ENCODE assay signal across 19 mouse cellular contexts in genomic region chr10:99419532-99419931, GRCm38 (mm10).
"Had no signal": no experiment of that assay in that cellular context is flagged by ENCODE, and none has a peak within 500 bp of the region (broad histone marks: within the 10 kb centered on the region; RNA-seq: fewer than 3 reads in every experiment).

No protein-coding gene starts in this region.

- H3K27ac ChIP-seq: kidney, embryonic 15.5 days; liver, embryonic 13.5 days; midbrain, embryonic 15.5 days; neural tube, embryonic 13.5 days; stomach, embryonic 15.5 days had no signal

- H3K4me1 ChIP-seq: kidney, embryonic 15.5 days; liver, embryonic 13.5 days; midbrain, embryonic 15.5 days; neural tube, embryonic 13.5 days; stomach, embryonic 15.5 days had no signal

- ATAC-seq: midbrain, embryonic 15.5 days had no signal

- H3K9me3 ChIP-seq: kidney, embryonic 15.5 days; liver, embryonic 13.5 days; midbrain, embryonic 15.5 days; neural tube, embryonic 13.5 days; stomach, embryonic 15.5 days had no signal

- H3K27me3 ChIP-seq: kidney, embryonic 15.5 days; liver, embryonic 13.5 days; midbrain, embryonic 15.5 days; neural tube, embryonic 13.5 days; stomach, embryonic 15.5 days had no signal

- H3K36me3 ChIP-seq: kidney, embryonic 15.5 days; liver, embryonic 13.5 days; midbrain, embryonic 15.5 days; neural tube, embryonic 13.5 days; stomach, embryonic 15.5 days had no signal

- H3K4me3 ChIP-seq: kidney, embryonic 15.5 days; liver, embryonic 13.5 days; midbrain, embryonic 15.5 days; myocyte; neural tube, embryonic 13.5 days; stomach, embryonic 15.5 days had no signal

- H3K4me2 ChIP-seq: kidney, embryonic 15.5 days; liver, embryonic 13.5 days; midbrain, embryonic 11.5 days; midbrain, embryonic 15.5 days; neural tube, embryonic 13.5 days; stomach, embryonic 15.5 days had no signal

- DNase-seq: kidney, adult 8-10 months; kidney, postnatal 10 days; kidney, postnatal 36 days; layer of hippocampus, postnatal 36 days; liver, embryonic 13.5 days; lung, adult 2 months; lung, postnatal 14 days; lung, postnatal 4 days; right cerebral cortex, adult 18-20 months; right cerebral cortex, postnatal 14 days; right cerebral cortex, postnatal 4 days; spleen, adult 18-20 months; thymus, postnatal 25 days had no signal

- H3K9ac ChIP-seq: kidney, embryonic 15.5 days; liver, embryonic 13.5 days; midbrain, embryonic 15.5 days; neural tube, embryonic 13.5 days; stomach, embryonic 15.5 days had no signal
